Mouse (Mus musculus): Measurements from ENCODE around the gene Kat2b.
"Not testable (repeated sequence)": the region's sequence is repeated elsewhere in the genome, so short reads cannot be mapped to it uniquely, and the experiment has no call there.

The Kat2b gene

DNA sequence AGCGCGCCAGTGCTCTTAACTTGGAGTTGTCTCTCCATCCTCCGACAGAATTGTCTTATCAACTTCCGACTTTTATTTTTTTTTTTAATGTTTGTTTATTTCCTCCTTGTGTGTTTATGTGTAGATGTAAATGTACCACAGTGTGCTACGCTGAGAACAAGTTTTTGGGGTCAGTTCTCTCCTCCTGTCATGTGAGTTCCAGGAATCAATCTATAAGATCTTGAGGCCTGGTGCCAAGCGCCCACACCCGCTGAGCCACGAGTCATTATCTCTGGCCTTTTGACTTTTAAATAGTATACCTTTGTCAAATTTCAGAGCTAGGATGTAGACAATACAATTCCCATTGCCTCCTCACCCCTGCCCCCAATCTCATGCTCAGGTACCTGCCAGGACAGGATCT is 28.9 kb downstream of the Kat2b start:
- in situ Hi-C loops (cut with MboI, MseI) = loop anchor here (5.0 to 25.0 kb wide), 3 partner anchors 33 to 1783 kb away; no protein-coding TSS in a partner anchor

DNA sequence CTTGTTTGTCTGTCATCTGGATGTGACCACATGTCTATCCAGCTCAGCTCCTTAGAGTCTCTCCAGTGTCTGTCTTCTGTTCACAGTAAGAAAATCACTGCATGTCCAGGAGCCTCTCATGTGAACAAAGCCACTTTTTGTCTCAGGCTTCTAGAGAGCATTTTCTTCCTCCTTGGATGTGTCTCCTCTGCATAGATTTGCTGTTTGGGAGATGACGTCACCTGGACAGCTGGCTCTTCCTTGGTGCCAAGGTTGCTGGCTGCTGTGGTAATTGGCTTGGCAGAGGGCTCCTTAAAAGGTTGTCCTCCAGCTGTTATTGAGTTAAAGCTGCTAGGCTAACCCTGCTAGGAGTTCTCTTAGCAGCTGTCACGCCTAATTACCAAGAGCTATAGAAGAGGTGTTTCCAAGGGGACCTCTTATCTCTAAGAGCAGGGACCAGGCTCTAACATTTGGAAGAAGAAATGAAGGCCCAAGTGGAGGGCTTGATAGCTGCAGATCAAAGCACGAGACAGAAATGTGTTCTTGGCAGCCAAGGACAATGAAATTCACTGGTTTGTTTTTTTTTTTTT is 29.7 kb downstream of the Kat2b start:
- in situ Hi-C loops (cut with MboI, MseI) = loop anchor here (5.0 to 25.0 kb wide), 3 partner anchors 34 to 1784 kb away; no protein-coding TSS in a partner anchor

DNA sequence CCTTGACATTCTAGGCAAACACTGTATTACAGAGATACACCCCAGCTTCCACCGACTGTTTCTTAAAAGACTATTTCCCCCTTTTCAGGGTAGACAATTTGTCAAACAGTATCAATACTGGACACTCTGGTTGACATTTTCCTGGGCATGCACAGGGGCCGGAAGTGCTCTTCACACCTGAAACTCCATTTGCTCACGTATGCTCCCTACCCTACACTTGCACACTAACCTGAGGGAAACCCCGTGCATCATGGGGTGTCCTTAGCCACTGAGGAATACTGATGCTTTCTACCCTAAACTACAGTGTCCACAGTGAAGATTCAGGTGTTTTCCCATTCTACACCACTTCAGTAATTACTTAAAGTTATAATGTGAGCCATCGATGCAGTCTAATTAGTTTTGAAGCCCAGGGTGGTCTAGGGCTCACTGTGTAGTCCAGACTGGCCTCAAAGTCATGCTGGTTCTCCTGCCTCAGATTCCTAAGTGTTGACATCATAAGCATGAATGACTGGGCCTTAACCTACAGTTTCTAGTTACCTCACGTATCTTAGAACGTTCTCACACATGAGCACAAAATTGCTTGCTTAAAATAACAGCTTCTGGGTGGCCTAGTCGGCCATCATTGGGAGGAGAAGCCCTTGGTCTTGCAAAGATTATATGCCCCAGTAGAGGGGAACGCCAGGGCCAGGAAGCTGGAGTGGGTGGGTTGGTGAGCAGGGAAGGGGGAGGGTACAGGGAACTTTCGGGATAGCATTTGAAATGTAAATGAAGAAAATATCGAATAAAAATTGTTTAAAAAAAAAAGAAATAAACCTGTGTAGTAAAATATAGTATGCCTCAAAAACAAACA is 30.5 kb downstream of the Kat2b start:
- in situ Hi-C loops (cut with MboI, MseI) = loop anchor here (5.0 to 25.0 kb wide), 3 partner anchors 35 to 1785 kb away; no protein-coding TSS in a partner anchor

DNA sequence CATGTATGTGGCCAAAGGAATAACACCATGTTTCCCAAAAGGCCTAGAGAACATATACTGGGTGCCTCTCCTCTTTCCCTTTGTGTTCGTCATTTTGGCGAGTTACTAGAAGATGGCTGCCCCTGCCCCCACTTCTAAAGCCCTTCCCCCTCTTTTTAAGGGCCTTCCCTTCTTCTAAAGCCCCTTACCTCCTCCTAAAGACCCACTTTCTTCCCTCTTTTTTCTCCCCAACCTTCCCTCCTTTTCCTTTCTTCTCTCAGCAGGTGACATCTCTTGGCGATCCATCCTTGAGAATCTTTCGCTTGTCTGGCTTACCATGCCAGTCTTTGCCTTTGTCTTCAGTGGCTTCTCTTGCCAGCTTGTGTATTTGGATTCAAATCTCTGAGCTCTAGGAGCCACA is 31.9 kb downstream of the Kat2b start:
- in situ Hi-C loops (cut with MboI, MseI) = loop anchor here (5.0 to 25.0 kb wide), 3 partner anchors 36 to 1786 kb away; no protein-coding TSS in a partner anchor

DNA sequence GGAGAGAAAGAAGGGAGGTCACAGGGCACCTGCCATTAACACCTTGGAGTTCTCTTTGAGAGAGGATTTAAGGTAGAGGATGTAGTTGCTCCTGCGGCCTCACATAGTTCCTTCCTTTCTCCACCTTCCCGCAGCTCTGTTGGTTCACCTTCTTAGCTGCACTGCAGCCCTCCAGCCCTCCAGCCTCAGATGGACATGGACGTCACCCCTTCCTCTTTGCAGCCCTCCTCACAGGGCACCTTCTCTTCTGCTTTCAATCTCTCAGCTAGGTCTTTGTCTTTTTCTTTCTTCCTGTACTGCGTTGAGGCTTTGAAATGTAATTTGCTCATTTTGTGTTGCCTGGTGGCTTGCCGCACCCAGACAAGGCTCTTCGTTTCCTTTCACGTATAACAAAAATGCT is 36.6 kb downstream of the Kat2b start:
- in situ Hi-C loops (cut with MboI, MseI) = not testable (repeated sequence)

DNA sequence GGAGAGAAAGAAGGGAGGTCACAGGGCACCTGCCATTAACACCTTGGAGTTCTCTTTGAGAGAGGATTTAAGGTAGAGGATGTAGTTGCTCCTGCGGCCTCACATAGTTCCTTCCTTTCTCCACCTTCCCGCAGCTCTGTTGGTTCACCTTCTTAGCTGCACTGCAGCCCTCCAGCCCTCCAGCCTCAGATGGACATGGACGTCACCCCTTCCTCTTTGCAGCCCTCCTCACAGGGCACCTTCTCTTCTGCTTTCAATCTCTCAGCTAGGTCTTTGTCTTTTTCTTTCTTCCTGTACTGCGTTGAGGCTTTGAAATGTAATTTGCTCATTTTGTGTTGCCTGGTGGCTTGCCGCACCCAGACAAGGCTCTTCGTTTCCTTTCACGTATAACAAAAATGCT is 39.4 kb downstream of the Kat2b start:
- in situ Hi-C loops (cut with MboI, MseI) = not testable (repeated sequence)

DNA sequence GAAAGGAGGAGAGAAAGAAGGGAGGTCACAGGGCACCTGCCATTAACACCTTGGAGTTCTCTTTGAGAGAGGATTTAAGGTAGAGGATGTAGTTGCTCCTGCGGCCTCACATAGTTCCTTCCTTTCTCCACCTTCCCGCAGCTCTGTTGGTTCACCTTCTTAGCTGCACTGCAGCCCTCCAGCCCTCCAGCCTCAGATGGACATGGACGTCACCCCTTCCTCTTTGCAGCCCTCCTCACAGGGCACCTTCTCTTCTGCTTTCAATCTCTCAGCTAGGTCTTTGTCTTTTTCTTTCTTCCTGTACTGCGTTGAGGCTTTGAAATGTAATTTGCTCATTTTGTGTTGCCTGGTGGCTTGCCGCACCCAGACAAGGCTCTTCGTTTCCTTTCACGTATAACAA is 42.3 kb downstream of the Kat2b start:
- in situ Hi-C loops (cut with MboI, MseI) = not testable (repeated sequence)

DNA sequence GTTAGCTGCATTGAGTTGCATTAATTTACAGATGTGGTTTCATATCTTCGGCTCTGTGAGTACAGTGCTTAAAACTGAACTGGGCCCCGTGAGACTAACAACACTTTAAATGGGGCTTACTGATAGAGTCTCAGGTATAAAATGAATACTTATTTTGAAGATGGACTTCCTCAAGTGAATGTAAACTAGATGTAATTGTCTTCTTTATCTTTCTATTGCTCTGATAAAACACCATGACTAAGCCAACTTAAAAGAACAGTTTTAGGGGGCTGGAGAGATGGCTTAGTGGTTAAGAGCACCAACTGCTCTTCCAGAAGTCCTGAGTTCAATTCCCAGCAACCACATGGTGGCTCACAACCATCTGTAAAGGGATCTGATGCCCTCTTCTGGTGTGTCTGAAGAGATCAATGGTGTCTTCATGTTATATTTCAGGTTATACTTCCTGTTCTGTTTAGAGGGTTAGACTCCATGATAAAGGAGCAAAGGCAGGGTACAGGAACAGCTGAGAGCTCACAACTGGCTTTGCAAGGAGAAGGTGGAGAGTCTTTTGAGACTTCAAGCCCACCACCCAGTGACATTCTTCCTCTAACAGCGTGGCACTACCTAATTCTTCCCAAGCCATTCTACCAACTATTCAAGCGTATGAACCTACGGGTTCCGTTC is 50.8 kb downstream of the Kat2b start:
- in situ Hi-C loops (cut with MboI, MseI) = no loop called here

DNA sequence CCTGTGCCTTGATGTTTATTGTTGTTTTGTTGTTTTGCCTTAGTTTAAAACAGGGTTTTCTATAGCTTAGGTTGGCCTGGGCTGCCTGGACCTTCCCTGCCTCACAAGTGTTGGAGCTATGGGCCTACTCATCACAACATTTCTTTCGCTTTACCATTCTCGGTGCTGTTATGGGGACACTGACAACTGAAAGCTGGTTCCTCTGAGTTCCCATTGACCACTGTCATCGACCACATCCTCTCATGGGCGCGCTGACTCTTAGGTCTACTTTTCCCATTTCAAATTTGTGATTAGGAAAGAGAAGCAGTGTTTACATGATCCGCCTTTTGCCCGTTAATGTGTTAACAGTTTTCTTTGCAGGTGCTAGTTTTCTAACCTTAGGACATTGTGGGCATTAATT is 51.7 kb downstream of the Kat2b start:
- in situ Hi-C loops (cut with MboI, MseI) = no loop called here

DNA sequence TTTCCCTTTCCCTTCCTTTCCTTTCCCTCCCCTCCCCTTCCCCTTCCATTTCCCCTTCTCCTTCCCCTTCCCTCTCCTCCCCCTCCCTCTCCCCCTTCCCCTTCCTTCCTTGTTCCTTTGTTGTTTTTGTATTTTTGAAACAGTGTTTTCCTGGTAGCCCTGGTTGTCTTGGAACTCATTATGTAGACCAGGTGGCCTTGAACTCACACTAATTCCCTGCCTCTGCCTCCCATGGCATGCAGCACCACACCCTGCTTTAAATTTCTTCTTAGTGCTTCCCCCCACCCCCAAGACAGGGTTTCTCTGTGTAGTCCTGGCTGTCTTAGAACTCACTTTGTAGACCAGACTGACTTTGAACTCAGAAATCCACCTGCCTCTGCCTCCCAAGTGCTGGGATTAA is 52.7 kb downstream of the Kat2b start:
- in situ Hi-C loops (cut with MboI, MseI) = no loop called here

DNA sequence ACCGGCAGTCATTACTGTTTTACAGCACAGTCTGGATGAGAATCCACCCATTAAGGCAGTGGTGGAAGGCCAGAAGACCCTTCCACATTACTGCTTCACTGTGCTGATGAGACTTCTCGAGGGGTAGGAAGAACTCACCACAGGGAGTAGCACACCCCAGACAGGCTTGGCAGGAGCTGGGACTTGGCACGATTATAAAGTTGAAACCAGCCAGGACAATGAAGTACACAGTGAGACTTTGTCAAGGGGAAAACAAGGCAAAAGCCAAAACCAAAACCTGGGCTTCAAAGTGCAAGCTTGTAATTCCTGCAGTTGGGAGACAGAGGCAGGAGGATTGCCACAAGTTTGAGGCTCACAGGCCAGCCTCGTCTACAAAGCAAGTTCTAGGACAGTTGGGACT is 54.0 kb downstream of the Kat2b start:
- in situ Hi-C loops (cut with MboI, MseI) = no loop called here

DNA sequence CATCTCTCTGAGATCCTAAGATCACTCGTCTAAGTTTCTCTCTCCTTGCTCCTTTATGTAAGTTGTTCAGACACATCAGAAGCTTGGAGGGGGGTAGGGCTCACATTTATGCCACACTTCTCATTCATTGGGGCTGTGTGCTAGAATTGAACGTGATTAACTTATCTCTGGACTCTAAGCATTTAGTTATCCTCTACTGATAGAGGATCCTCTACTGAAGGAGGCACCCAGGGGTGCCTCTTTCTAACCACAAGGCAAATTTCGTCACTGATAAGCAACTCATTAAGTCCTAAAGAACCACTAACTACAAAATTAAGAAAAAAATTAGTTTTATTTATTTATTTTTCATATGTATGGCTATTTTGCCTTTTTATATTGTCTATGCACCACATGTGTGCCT is 55.5 kb downstream of the Kat2b start:
- in situ Hi-C loops (cut with MboI, MseI) = no loop called here

DNA sequence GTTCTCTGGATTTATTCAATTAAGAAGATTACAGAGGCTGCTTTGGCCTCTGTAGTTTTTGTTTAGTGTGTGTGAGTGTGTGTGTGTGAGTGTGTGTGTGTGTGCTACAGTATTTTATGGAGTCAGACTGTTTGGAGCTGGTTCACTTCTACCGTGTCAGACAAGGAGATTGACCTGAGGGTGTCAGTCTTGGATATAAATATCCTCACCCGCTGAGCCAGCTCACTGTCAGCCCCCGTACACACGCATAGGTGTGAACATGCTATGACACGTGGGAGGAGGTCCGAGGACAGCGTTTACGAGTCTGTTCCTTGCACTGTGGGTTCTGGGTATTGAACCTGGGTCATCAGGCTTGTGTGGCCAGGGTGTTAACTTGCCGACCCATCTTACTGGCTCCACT is 57.1 kb downstream of the Kat2b start:
- in situ Hi-C loops (cut with MboI, MseI) = no loop called here

DNA sequence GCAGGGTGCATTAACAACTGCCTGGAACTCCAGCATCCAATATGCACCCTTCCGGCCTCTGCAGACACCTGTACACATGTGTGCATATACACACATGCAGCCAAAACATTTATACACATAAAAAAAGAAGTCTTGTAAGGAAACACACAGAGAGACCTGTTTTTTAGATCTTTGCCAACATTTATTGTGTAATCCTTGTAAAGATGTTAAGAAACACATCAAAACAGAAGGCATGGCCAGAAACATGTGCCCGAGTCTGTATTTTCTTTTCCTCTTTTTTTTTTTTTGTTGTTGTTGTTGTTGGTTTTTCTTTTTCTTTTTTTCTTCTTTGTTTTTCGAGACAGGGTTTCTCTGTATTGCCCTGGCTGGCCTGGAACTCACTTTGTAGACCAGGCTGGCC is 59.5 kb downstream of the Kat2b start:
- in situ Hi-C loops (cut with MboI, MseI) = no loop called here

DNA sequence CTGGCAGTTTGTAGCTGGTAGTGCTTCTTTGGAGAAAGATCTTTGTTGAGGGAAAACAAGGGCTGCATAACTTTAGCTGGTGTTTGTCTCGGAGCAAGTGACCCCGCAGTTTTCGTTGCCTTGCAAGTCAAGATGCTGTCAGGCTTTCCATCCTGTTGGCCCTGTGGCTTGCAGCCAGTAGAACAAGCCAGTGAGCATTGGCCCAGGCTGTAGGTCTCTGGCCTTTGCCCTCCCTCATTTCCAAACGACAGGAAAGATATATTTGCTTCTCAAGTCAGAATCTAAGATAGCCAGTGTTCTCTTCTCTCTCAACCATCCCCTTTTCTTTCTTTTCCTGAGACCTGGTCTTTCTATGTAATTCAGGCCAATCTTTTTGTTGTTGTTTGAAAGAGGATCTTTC is 60.8 kb downstream of the Kat2b start:
- in situ Hi-C loops (cut with MboI, MseI) = no loop called here

DNA sequence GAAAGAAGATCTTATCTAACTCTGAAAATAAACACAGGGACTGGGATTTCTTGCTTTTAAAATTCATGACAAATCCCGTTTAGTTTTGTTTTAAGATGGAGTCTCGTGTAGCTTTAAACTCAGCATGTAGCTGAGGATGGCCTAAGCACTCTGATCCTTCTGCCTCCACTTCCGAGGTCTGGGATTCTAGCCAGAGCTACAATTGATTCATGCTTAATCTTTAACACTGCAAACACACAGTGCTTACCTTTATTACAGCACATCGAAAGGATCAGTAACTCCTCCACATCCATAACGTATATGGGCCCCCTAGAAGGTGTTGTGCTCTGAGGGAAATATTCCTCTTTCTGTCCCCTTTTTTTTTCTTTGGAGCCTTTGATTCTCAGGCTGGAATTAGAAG is 61.5 kb downstream of the Kat2b start:
- in situ Hi-C loops (cut with MboI, MseI) = no loop called here

DNA sequence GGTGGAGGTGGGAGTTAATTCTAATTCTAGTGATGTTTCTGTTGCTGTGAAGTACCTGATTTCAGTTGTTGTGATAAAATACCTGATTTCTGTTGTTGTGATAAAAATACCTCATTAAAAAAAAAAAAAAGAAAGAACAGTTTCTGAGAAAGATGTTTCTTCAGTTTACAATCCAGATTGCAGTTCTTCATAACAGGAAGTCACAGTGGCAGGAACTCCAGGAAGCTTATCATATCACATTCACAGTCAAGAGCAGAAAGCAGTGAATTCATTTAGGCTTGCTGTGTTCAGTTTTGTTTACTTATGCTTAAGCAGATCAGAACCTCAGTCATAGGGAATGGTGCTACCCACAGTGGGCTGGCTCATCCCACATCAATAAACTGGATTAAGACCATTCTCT is 64.7 kb downstream of the Kat2b start:
- in situ Hi-C loops (cut with MboI, MseI) = no loop called here

DNA sequence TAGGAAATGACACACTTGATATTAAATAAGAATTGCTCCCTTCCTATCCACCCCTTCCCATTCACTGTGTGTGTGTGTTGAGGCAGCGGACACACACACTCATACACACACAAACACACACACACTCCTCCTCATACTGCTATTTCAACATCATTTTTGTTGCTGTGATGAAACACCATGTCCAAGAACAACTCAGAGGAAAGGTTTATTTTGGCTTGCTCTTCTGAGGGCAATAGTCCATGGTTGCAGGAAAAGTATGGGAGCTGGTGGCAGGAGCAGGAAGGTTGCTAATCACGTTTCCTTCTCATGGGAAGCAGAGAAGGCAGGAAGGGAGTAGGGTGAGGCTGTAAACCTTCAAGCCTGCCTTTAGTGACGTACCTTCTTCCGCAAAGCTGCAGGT is 76.7 kb downstream of the Kat2b start:
- in situ Hi-C loops (cut with MboI, MseI) = no loop called here

DNA sequence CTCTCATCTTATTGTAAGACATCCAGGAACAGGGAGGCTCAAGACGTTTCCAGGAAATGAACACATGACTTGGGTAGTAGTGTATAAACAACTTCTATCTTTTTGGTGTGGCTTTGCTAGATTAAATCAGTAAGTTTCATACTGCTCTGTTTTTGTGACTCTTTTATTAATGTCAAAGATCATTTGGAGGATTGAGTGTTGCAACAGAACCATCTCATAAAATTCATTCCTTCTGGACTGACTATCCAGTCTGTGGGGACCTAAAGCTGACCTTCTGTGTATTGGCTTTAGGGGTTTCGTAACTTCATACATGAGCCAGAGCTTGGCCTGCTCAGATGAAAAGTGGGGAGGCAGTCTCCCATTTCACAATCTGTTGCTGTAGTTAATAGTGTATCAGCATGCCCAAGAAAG is 83.6 kb downstream of the Kat2b start:
- in situ Hi-C loops (cut with MboI, MseI) = no loop called here

DNA sequence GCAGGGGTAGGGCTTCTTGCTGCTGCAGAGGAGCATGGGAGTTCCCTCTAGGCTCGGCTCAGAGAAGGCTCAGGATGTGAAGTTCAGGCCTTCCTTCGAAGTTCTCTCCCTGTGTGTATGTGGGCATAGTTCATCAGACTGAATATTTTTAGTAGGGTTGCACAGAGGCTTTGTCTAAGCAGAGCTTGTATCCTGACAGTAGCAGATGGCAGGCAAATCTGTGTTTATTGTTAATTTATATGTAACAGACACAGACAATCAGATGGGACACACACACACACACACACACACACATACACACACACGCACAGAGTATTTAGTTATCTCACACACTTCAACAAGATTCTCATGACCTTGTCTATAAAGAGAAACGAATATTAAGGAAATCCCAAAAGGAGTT is 87.9 kb downstream of the Kat2b start:
- in situ Hi-C loops (cut with MboI, MseI) = no loop called here

DNA sequence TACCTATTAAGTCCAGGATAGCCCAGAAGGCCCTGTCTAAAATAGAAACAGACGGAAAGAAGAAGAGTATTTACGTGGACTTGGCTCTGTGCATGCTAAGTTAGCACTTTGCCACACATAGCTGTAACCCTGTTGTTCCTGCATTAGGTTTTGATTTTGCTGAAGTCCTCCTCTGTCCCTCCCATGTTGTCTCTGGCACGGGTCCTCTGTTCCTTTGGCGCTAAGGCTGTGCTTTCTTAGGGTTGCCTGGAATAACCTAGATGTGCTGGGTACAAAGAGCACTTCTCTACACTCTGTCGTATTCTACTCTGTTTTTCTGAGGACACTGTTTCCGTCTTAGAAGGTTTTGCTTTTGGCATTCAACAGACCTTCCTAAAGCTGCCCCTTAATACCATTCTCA is 88.4 kb downstream of the Kat2b start:
- in situ Hi-C loops (cut with MboI, MseI) = no loop called here

DNA sequence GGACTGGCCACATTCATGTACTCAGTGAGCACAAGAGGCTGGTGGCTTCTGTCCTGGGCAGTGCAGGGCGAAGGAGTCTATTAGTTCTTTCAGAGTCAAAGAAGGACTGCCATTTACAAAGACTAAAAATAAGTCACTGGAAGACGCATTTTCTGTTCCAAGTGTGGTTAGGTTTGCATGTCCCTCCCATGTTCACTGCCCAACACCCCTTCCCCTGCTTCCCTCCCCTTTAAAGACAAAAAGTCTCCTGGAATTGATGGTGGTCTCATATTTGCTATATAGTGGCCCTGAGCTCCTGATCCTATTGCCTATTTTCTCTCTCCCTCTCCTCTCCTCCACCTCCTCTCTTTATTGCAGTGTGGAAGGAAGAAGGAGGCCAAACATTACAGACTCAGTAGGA is 89.3 kb downstream of the Kat2b start:
- in situ Hi-C loops (cut with MboI, MseI) = no loop called here

Data from T-helper 17 cell (primary cell).